Mouse (Mus musculus) heart, postnatal 14 days (tissue): ENCODE data around the gene Zmiz1. TPM values are rescaled to one million over a fixed set of nuclear protein-coding genes. Genes with fewer than 3 reads are reported as not detected.

ENCODE experiments used
- DNase-seq, 2 experiments: peaks; one replicate each; pipeline ENCODE4 v3.0.0; 2021 to 2022
- intact Hi-C: fragments of 180-260 bp; cut with DNase I; formaldehyde crosslinking; loops from one replicate; pipeline ENCODE4 v1.15.1; 2025
- long read RNA-seq, 2 experiments: library from polyadenylated mRNA; stranded (forward); transcript quantifications; one replicate each; pipeline ENCODE4 v2.0.0; 2021
- total RNA-seq, 2 experiments: library from RNA; stranded (reverse); gene quantifications; 2 replicates each; pipeline ENCODE4 v1.2.3; 2021

The Zmiz1 gene
- 10 to 100 TPM; 53.9 to 59.4 TPM for total RNA-seq
- long read RNA-seq, experiment 1, partial matches to known transcripts = 22 of 24 reads
- long read RNA-seq, experiment 1, other reads (novel, unspliced or antisense) = 2 of 24 reads
- long read RNA-seq, experiment 2, partial matches to known transcripts = 21 of 22 reads
- long read RNA-seq, experiment 2, other reads (novel, unspliced or antisense) = 1 of 22 reads

- DNase-seq = peak; percentile 92 to 93
- intact Hi-C loops = loop anchor here (5.0 to 10.0 kb wide), 4 partner anchors 237 to 962 kb away; no protein-coding TSS in a partner anchor
These were observed at the start of gene Zmiz1 for GRCm38 (mm10) chr14:25459016-25459393. TSS of gene Zmiz1 (plus strand) at chr14:25459185.

- no peak for DNase-seq
- intact Hi-C loops = loop anchor here (5.0 kb wide), 1 partner anchor 40 kb away; no protein-coding TSS in a partner anchor
These were observed 47.0 kb upstream of the Zmiz1 start for GRCm38 (mm10) chr14:25411848-25412527.

DNA sequence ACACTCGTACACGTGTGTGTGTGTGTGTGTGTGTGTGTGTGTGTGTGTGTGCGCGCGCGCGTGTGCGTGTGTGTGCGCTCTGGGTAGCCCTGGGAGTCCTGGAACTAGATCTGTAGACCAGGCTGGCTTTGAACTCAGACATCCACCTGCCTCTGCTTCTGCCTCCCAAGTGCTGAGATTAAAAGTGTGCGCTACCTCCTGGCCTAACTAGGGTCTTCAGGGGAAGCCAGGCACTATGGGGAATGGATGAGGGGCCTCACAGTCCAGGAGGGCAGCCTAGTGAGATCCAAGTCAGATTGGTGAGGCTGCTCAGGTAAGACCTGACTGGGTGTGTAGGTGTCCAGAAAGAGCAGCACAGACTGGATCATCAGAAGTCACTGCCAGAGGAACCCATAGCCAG is 46.2 kb upstream of the Zmiz1 start:
- no peak for DNase-seq
- intact Hi-C loops = loop anchor here (5.0 kb wide), 1 partner anchor 39 kb away; no protein-coding TSS in a partner anchor

- intact Hi-C loops = loop anchor here (5.0 kb wide), 1 partner anchor 39 kb away; no protein-coding TSS in a partner anchor
These were observed 45.5 kb upstream of the Zmiz1 start for GRCm38 (mm10) chr14:25413510-25413909.

DNA sequence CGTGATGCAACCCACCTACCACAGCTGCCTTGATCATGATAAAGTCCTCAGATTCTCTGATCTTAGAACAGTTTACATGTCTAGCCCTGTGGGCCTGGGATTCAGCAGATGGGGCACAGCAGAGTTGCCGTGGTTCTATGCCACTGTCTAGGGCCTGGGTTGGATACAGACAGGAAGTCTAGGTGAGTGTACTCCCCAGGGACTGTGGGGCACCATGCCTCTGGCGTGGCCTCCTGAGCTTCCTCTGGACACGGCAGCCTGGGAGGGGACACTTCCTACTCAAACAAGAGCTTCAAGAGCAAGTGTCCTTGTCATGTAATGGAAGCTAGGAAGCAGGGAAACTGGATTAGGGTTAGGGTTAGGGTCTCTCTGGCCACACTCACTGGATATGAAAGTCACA is 44.9 kb upstream of the Zmiz1 start:
- intact Hi-C loops = loop anchor here (5.0 kb wide), 1 partner anchor 38 kb away; no protein-coding TSS in a partner anchor
- no peak for DNase-seq

More at GRCm38 (mm10) chr14:25413510-25413909, 45.5 kb upstream of the Zmiz1 start:
- DNase-seq = no peak

DNA sequence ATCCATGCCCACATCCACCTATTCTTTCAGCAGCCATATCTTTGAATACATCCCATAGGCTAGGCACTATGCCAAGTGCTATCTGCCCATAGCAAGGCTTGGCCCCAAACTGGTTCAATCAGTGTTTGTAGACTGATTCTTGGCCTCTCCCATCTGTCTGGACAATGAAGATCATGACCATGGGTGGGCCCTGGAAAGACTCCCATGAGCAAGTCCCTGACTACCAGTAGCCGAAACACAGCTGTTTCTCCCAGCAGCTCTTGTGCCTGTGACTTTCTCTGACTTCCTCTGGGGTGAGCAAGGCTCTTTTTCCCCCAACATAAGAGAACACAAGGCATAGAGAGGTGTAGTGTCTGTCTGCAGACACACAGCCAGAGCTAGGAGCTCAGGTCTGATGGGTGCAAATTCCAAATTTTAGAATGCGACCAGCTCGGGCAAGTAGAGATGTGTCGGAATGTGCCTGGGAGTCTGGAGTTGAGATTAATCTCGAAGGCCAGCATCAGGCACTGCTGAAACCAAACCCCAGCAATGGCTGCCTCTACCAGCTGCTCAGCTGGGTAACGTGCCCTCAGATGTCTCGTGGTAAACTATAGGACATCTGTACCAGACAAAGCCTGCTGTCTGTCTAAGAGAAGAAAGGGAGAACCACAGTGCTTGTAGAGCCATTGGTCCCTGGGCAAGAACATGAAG is 38.8 kb upstream of the Zmiz1 start:
- DNase-seq = peak in 1 of 2 experiments; percentile 43
- intact Hi-C loops = no loop called here

- peak; percentile 44 to 48 for DNase-seq
- intact Hi-C loops = no loop called here
These were observed 38.0 kb upstream of the Zmiz1 start for GRCm38 (mm10) chr14:25420987-25421386.

DNA sequence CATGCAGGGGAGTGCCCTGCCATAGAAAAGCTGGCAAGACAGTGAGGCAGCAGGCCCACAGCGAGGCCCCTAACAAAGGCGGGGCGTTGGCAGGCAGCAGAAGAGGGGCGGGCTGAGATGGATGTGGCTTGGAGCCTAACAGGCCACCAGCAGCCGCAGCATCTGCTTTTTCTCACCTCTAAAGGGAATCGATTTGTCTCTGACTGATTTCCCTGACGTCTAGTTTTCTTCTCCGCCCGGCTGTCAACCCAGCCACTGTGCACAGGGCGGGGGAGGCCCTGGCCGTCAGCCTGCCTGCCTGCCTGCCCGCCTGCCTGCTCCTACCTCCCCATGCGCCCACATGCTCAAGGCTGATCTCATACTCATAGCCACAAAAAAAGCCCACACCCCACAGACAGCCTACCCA is 37.4 kb upstream of the Zmiz1 start:
- intact Hi-C loops = no loop called here
- DNase-seq = peak; percentile 42 to 51

- no peak for DNase-seq
- intact Hi-C loops = no loop called here
These were observed 36.0 kb upstream of the Zmiz1 start for GRCm38 (mm10) chr14:25422946-25423345.

DNA sequence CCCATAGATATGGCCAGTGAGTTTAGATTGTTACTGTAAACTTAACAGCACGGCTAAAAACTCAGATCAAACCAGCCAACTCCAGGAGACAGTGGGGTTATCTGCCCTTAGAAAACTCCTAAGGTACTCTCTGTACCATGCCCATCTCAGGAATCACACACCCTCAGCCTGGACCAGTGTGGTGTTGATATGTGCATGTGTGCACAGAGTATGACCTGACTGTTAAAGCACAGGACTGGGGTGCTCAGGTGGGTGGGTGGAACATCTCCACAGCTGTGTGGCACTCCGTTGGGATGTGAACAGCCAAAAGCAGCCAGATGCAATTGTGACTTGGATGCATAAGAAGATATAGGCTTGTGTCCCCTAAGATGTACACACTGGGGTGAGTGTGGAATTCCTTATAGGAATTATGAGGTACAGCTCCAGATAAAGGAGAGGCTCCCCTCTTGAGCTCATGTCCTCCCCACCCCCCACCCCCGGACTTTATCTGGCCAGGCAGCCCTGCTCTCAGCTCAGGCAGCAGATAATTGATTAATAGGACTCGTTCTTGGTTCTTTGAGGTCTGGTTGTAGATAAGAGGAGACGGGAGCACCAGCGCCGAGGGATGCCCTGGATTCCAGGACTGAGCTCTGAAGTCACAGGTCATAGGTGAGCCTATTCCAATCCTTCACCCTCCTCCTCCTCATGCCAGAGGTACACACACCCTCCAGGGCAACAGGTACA is 35.1 kb upstream of the Zmiz1 start:
- no peak for DNase-seq
- intact Hi-C loops = no loop called here

- no peak for DNase-seq
- intact Hi-C loops = no loop called here
These were observed 20.7 kb upstream of the Zmiz1 start for GRCm38 (mm10) chr14:25438255-25438654.

- intact Hi-C loops = loop anchor here (5.0 kb wide), 1 partner anchor 33 kb away; no protein-coding TSS in a partner anchor
- peak in 1 of 2 experiments; percentile 0 for DNase-seq
These were observed 18.9 kb upstream of the Zmiz1 start for GRCm38 (mm10) chr14:25440116-25440515.

DNA sequence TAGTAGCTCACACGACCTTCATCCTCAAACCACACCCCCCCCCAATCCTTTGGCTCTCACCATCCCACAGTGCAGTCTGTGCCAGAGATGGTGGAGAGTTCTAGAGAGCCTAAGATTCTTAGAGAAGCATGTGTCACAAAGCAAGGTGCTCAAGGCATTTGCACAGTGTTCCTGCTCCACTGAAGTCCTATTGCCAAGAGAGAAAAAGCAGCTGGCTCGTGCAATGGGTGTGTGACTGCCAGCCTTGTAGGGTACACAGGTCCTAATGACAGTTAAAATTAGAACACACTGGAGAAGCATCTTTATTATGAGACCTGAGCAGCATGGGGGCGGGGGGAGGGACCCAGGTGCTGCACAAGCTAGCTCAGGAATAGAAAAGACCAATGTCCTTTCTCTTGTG is 18.2 kb upstream of the Zmiz1 start:
- intact Hi-C loops = loop anchor here (5.0 kb wide), 1 partner anchor 33 kb away; no protein-coding TSS in a partner anchor
- peak in 1 of 2 experiments; percentile 3 for DNase-seq

GRCm38 (mm10) chr14:25441469-25441868 is 17.5 kb upstream of the Zmiz1 start:
- peak in 1 of 2 experiments; percentile 3 for DNase-seq
- intact Hi-C loops = loop anchor here (5.0 kb wide), 1 partner anchor 34 kb away; no protein-coding TSS in a partner anchor

DNA sequence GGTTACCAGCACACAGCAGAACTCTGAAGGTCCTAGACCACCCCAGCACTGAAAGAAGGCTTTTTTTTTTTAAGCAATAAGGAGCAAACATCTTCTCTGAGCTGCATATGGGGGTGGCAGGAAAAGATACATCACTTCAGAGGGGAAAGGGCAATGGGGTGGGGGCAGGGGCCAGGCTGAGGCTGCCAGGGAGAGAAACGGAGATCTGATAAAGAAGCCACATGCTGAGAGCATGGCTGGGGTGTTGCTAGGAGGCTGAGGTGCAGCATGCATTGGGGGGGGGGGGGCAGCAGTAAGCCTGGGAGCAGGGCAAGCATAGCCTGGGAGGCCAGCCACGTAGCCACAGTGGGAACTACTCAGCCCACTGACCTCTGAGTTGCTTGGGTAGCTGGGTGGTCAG is 16.3 kb upstream of the Zmiz1 start:
- peak in 1 of 2 experiments; percentile 0 for DNase-seq
- intact Hi-C loops = loop anchor here (5.0 kb wide), 1 partner anchor 35 kb away; no protein-coding TSS in a partner anchor

GRCm38 (mm10) chr14:25447136-25447775 is 11.7 kb upstream of the Zmiz1 start:
- intact Hi-C loops = no loop called here
- peak in 1 of 2 experiments; percentile 2 for DNase-seq

- DNase-seq = peak in 1 of 2 experiments; percentile 1
- intact Hi-C loops = no loop called here
These were observed 10.5 kb upstream of the Zmiz1 start for GRCm38 (mm10) chr14:25448471-25448870.

DNA sequence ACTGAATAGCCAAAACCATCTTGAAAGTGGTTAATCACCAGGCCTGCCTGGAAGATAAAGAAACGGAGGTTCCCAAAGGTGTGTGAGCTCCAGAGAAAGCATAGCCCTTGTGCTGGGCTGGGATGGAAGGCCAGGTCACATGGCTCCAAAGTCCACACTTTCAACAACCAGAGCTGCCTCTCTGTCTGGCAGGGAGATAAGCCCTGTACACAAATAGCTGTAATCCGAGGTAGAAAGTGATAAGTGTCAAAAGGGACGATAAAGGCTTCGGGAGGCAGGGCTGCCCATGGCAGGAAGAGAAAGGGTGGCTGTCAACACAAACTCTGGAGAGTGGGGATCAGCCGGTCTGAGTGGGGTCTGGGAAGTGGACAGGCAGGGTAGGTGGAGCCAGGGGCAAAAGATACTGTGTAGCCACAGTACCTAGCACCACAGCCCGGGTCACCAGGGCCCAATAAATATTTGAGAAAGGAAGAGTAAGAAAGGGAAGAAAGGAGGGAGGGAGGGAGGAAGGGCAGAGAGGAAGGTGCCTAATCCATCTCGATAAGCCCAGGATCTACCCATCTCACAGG is 7.8 kb upstream of the Zmiz1 start:
- intact Hi-C loops = loop anchor here (5.0 to 10.0 kb wide), 2 partner anchors 39 to 416 kb away; no protein-coding TSS in a partner anchor
- peak in 1 of 2 experiments; percentile 14 for DNase-seq
